Mouse (Mus musculus): ENCODE results near the gene Prr22. TPM values are rescaled to one million over a fixed set of nuclear protein-coding genes. Genes with fewer than 3 reads are reported as not detected.
A peak's percentile ranks its signal among the peaks of the same experiment; 100 is the strongest.

Prr22 gene
- total and polyA plus RNA-seq, 2 experiments from 2014 or later = 0.44 to 1.1 TPM

DNA sequence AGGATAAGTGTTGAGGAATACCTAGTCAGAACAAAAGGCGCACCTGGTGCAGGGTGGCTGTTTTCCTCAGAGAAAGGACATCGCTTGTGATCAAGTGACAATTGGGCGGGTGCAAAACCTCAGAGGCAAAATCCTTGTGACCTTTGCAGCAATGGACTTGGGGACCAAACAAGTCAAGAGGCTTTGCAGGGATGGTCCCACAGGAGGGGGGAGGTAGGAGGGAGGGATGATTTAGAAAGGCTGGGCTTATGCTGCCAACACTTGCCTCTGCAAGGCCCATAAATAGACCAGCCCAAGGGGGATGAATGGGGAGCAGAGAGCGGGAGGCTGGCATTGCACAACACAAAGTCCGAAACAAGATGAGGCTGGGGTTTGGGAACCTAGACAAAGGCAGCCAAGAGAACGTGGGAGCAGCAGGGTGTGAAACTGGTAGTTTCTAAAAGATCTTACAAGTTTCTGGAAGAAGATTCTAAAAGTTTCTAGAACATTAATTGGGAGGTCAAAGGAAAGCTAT is 49.0 kb downstream of the Prr22 start:
- no peak for ATAC-seq (ENCODE audit: low FRiP score)
- Histone ChIP-seq H3K4me3 (ENCODE audit: low read depth, low read length) (no peak overlapping the region), H3K4me1 (ENCODE audit: insufficient read depth, low read length) (peaks cover 8% of the 10 kb centered on the region), H3K36me3 (ENCODE audit: insufficient read depth, low read length) (no peaks in the 10 kb centered on the region), H3K9ac (replicated peaks; ENCODE audit: low read length, poor library complexity, severe bottlenecking) (no peak overlapping the region), H3K27ac (ENCODE audit: low read depth, low read length) (no peak overlapping the region), H3K27me3 (ENCODE audit: insufficient read depth, low read length) (no peaks in the 10 kb centered on the region), H3K9me3 (ENCODE audit: low read length) (no peaks in the 10 kb centered on the region), H3K4me2 (ENCODE audit: low read depth, low read length, poor library complexity, severe bottlenecking) (no peak overlapping the region)
- WGBS = 66% methylated on average over 6 of the region's 6 CpGs
- peak; percentile 13 for DNase-seq (ENCODE audit: low spot score)
- TF ChIP-seq CTCF (IDR thresholded peaks at IDR 0.05) = no peak

DNA sequence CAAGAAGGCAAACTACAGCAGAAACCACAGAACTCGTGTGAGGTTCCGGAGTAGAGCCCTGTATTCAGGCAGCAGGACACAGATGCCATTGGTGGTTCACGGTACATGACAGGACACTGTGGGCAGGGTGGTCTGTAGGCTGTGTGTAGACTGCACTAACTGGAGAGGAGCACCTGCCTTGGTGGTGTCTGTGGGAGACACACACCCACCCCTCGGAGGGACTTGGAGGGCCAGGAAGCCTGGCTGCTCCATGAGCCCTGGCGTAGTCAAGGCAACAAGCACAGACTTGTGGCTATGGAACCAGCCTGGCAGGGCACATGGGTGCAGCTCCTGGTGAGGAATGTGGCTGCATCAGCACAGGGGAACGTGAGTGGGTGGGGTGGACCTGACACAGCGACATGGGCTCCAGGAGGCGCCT is 49.7 kb downstream of the Prr22 start:
- no peak overlapping the region for H3K4me2 ChIP-seq (ENCODE audit: low read depth, low read length, poor library complexity, severe bottlenecking)
- no peak overlapping the region for H3K4me3 ChIP-seq (ENCODE audit: low read depth, low read length)
- no peaks in the 10 kb centered on the region for H3K36me3 ChIP-seq (ENCODE audit: insufficient read depth, low read length)
- H3K27me3 ChIP-seq (ENCODE audit: insufficient read depth, low read length) = no peaks in the 10 kb centered on the region
- H3K9ac ChIP-seq (replicated peaks; ENCODE audit: low read length, poor library complexity, severe bottlenecking) = no peak overlapping the region
- peaks cover 6% of the 10 kb centered on the region for H3K4me1 ChIP-seq (ENCODE audit: insufficient read depth, low read length)
- H3K9me3 ChIP-seq (ENCODE audit: low read length) = no peaks in the 10 kb centered on the region
- WGBS = 73% methylated on average over 8 of the region's 8 CpGs
- DNase-seq (ENCODE audit: low spot score) (peak; percentile 51), ATAC-seq (ENCODE audit: low FRiP score) (no peak)
- no peak for TF ChIP-seq CTCF (IDR thresholded peaks at IDR 0.05)
- no peak overlapping the region for H3K27ac ChIP-seq (ENCODE audit: low read depth, low read length)

Other genes starting within 250 kb of the Prr22 start
- 0.22 TPM in 1 of 2 replicates, not detected in the other for gene Gm20219, start 215.9 kb upstream of the Prr22 start, total RNA-seq (2014; rRNA removed)
- gene Gm20219, start 215.9 kb upstream of the Prr22 start, polyA plus RNA-seq (2015; fragmentation: Nextera tagmentation; extraction: Ambion mirVana) = 0.26 and 0.56 TPM in 2 replicates
- 30.7 and 45.2 TPM in 2 replicates for gene Safb2, start 185.7 kb upstream of the Prr22 start, total RNA-seq (2014; rRNA removed)
- 42.1 and 48.9 TPM in 2 replicates for gene Safb2, start 185.7 kb upstream of the Prr22 start, polyA plus RNA-seq (2015; fragmentation: Nextera tagmentation; extraction: Ambion mirVana)
- gene Safb, start 185.4 kb upstream of the Prr22 start, total RNA-seq (2014; rRNA removed) = 56.1 and 56.4 TPM in 2 replicates
- 79.1 and 95.9 TPM in 2 replicates for gene Safb, start 185.4 kb upstream of the Prr22 start, polyA plus RNA-seq (2015; fragmentation: Nextera tagmentation; extraction: Ambion mirVana)
- gene 2410015M20Rik, start 160.5 kb upstream of the Prr22 start, total RNA-seq (2014; rRNA removed) = 58.2 and 72.8 TPM in 2 replicates
- gene 2410015M20Rik, start 160.5 kb upstream of the Prr22 start, polyA plus RNA-seq (2015; fragmentation: Nextera tagmentation; extraction: Ambion mirVana) = 196 and 197 TPM in 2 replicates
- gene Rpl36, start 156.8 kb upstream of the Prr22 start, total RNA-seq (2014; rRNA removed) = 606 and 1,008 TPM in 2 replicates
- 1,065 and 1,089 TPM in 2 replicates for gene Rpl36, start 156.8 kb upstream of the Prr22 start, polyA plus RNA-seq (2015; fragmentation: Nextera tagmentation; extraction: Ambion mirVana)
- gene Lonp1, start 143.4 kb upstream of the Prr22 start, total RNA-seq (2014; rRNA removed) = 68.1 and 69.5 TPM in 2 replicates
- gene Lonp1, start 143.4 kb upstream of the Prr22 start, polyA plus RNA-seq (2015; fragmentation: Nextera tagmentation; extraction: Ambion mirVana) = 40.1 and 40.2 TPM in 2 replicates
- gene Catsperd, start 142.1 kb upstream of the Prr22 start, total RNA-seq (2014; rRNA removed) = 0.99 and 3.0 TPM in 2 replicates
- 1.5 TPM in 2 replicates for gene Catsperd, start 142.1 kb upstream of the Prr22 start, polyA plus RNA-seq (2015; fragmentation: Nextera tagmentation; extraction: Ambion mirVana)
- 114 and 136 TPM in 2 replicates for gene Ranbp3, start 97.0 kb upstream of the Prr22 start, total RNA-seq (2014; rRNA removed)
- gene Ranbp3, start 97.0 kb upstream of the Prr22 start, polyA plus RNA-seq (2015; fragmentation: Nextera tagmentation; extraction: Ambion mirVana) = 96.0 and 98.9 TPM in 2 replicates
- gene Ndufa11, start 52.5 kb upstream of the Prr22 start, total RNA-seq (2014; rRNA removed) = 335 and 480 TPM in 2 replicates
- 630 and 676 TPM in 2 replicates for gene Ndufa11, start 52.5 kb upstream of the Prr22 start, polyA plus RNA-seq (2015; fragmentation: Nextera tagmentation; extraction: Ambion mirVana)
- gene Vmac, start 52.2 kb upstream of the Prr22 start, total RNA-seq (2014; rRNA removed) = 32.3 and 36.9 TPM in 2 replicates
- gene Vmac, start 52.2 kb upstream of the Prr22 start, polyA plus RNA-seq (2015; fragmentation: Nextera tagmentation; extraction: Ambion mirVana) = 19.2 and 19.8 TPM in 2 replicates
- gene Nrtn, start 12.7 kb upstream of the Prr22 start, total RNA-seq (2014; rRNA removed) = 12.5 and 13.4 TPM in 2 replicates
- gene Nrtn, start 12.7 kb upstream of the Prr22 start, polyA plus RNA-seq (2015; fragmentation: Nextera tagmentation; extraction: Ambion mirVana) = 7.4 and 8.0 TPM in 2 replicates
- gene Dus3l, start 5.5 kb upstream of the Prr22 start, total RNA-seq (2014; rRNA removed) = 91.0 and 93.8 TPM in 2 replicates
- gene Dus3l, start 5.5 kb upstream of the Prr22 start, polyA plus RNA-seq (2015; fragmentation: Nextera tagmentation; extraction: Ambion mirVana) = 103 and 114 TPM in 2 replicates
- gene Rfx2, start 60.8 kb downstream of the Prr22 start, total RNA-seq (2014; rRNA removed) = 5.1 and 5.7 TPM in 2 replicates
- gene Rfx2, start 60.8 kb downstream of the Prr22 start, polyA plus RNA-seq (2015; fragmentation: Nextera tagmentation; extraction: Ambion mirVana) = 2.3 and 3.0 TPM in 2 replicates
- 0.11 TPM in 1 of 2 replicates, not detected in the other for gene Acsbg2, start 104.2 kb downstream of the Prr22 start, total RNA-seq (2014; rRNA removed)
- gene Acsbg2, start 104.2 kb downstream of the Prr22 start, polyA plus RNA-seq (2015; fragmentation: Nextera tagmentation; extraction: Ambion mirVana) = not detected in 2 replicates
- gene 1700061G19Rik, start 105.2 kb downstream of the Prr22 start, total RNA-seq (2014; rRNA removed) = not detected in 2 replicates
- gene 1700061G19Rik, start 105.2 kb downstream of the Prr22 start, polyA plus RNA-seq (2015; fragmentation: Nextera tagmentation; extraction: Ambion mirVana) = 0.45 and 0.72 TPM in 2 replicates
- 136 and 145 TPM in 2 replicates for gene Mllt1, start 165.2 kb downstream of the Prr22 start, total RNA-seq (2014; rRNA removed)
- 60.2 and 63.5 TPM in 2 replicates for gene Mllt1, start 165.2 kb downstream of the Prr22 start, polyA plus RNA-seq (2015; fragmentation: Nextera tagmentation; extraction: Ambion mirVana)
- not detected in 2 replicates for gene Acer1, start 211.9 kb downstream of the Prr22 start, total RNA-seq (2014; rRNA removed)
- gene Acer1, start 211.9 kb downstream of the Prr22 start, polyA plus RNA-seq (2015; fragmentation: Nextera tagmentation; extraction: Ambion mirVana) = not detected in 2 replicates
- 126 and 139 TPM in 2 replicates for gene Clpp, start 220.1 kb downstream of the Prr22 start, total RNA-seq (2014; rRNA removed)
- 158 and 170 TPM in 2 replicates for gene Clpp, start 220.1 kb downstream of the Prr22 start, polyA plus RNA-seq (2015; fragmentation: Nextera tagmentation; extraction: Ambion mirVana)
- gene Alkbh7, start 227.1 kb downstream of the Prr22 start, total RNA-seq (2014; rRNA removed) = 44.3 and 64.8 TPM in 2 replicates
- 75.5 and 75.8 TPM in 2 replicates for gene Alkbh7, start 227.1 kb downstream of the Prr22 start, polyA plus RNA-seq (2015; fragmentation: Nextera tagmentation; extraction: Ambion mirVana)
- gene Pspn, start 229.8 kb downstream of the Prr22 start, total RNA-seq (2014; rRNA removed) = not detected in 2 replicates
- gene Pspn, start 229.8 kb downstream of the Prr22 start, polyA plus RNA-seq (2015; fragmentation: Nextera tagmentation; extraction: Ambion mirVana) = 0.37 and 0.54 TPM in 2 replicates
- gene Gtf2f1, start 241.0 kb downstream of the Prr22 start, total RNA-seq (2014; rRNA removed) = 37.8 and 47.8 TPM in 2 replicates
- 66.4 and 67.5 TPM in 2 replicates for gene Gtf2f1, start 241.0 kb downstream of the Prr22 start, polyA plus RNA-seq (2015; fragmentation: Nextera tagmentation; extraction: Ambion mirVana)
- gene Gm17949, start 241.2 kb downstream of the Prr22 start, total RNA-seq (2014; rRNA removed) = 0.22 TPM in 1 of 2 replicates, not detected in the other
- gene Gm17949, start 241.2 kb downstream of the Prr22 start, polyA plus RNA-seq (2015; fragmentation: Nextera tagmentation; extraction: Ambion mirVana) = 0.38 TPM in 2 replicates

All from midbrain, postnatal 0 days (tissue).